Mouse (Mus musculus): ENCODE data around the gene Il34. TPM values are rescaled to one million over a fixed set of nuclear protein-coding genes. Genes with fewer than 3 reads are reported as not detected.

Il34 gene
- total RNA-seq, 1 experiment from 2014 or later, result 38.6 TPM

DNA sequence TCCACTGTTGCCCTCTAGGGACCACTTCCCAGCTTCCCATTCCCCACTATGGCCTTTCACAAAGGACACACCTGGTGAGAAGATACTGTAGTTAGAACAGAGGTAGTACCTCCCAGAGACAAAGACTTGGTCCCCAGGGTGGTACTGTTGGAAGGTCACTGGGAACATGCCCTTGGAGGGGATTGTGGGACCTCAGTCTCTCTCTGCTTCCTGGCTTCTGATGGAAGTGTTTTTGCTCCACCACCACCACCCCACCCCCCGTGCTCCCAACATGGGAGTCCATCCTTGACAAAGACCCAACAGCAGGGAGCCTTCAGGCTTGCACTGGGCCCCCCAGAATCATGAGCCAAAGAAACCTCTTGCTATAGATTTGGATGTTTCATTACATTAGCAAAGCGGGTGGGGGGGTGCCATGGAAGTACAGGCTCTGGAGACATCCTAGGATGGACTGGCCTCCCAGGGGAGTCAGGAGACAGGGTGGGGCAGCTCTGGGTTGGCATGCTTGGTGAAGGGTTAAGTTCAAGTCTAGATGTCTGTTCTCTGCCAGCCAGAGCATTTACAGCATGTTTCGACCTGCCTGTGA is 99.3 kb downstream of the Il34 start:
- no peak for DNase-seq

DNA sequence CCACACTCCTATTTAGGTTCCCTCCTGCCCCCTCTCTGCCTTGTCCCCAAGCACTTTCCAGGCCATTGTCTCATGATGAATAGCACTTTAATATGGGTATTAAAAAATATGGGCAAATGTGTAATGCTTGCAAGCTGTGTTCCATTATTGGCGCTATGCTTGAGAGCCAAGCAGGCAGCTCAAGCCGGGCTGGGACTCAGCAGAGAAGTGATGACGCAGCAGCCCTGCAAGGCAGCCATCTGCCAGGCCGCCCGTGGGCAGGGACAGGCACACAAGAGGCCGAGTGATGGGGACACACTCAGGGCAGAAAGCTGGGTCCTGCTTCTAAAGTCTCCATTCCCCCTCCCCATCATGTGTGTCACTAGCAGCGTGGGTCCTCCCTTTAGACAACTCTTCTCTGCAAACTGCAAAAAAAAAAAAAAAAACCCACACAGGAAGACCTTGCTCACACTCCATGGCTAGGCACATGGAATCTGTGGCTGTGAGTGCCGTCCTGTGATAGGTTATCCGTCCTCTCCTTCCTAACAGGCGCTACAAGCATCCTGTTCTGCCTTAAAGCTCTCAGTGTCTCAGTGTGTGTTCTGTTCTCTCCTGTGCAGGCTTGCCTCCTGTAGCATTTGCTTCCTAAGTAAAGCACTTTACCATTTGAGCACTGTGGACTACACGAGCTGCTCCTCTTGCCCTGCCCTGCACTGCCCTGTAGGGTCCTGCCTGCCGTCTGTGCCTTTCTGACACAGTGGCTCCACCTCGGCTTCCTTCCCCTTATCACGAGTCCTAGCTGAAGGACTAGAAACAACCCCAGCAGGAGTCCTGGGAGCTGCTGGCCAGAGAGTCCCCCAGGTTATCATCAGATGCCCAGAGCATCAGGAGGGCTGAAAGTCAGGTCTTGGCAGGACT is 100.1 kb downstream of the Il34 start:
- DNase-seq, result no peak

DNA sequence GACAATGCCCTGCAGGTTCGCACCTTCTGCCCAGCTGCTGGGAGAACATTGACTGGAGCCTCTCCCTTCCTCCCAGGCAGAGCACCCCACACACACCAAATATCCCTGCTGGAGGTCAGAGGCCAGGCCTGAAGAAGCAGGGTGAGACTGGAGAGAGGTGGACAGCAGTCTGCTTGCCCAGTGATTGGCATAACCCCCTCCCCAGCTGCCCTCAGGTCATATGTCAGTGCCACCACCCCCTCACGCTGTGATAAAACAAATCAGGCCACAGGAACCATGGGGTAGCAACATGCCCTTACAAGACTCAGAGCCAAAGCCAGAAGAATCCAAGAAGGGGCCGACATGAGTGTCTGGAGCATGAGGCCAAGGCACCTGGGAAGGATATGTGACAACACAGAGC is 101.6 kb downstream of the Il34 start:
- DNase-seq, result no peak

DNA sequence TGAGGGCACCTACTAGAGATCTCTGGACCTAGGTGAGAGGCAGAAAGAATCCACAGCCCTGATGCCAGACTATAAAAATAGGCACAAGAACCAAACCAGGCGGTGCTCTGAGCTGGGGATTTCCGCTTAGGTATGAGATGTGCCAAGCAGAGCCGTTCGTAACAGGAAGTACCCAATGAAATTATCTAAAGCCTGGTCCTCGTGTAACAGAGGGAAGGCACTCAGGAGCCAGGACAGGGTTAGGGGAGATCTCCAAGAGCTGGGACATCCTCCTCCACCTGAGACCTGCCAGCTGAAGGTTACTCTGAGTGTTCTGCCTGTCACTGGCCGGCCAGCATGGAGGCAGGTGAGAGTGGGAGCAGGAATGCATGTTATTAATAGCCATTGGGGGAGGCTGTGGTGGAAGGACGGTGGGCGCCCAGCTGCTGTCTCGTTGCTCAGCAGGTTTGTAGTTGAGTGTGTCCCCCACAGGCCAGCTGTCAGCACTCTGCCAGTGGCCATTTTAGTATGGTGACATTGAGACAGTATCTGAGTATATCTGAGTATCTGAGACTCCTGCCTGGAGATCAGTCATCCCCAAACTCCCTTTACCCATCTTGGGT is 102.2 kb downstream of the Il34 start:
- DNase-seq, result no peak

DNA sequence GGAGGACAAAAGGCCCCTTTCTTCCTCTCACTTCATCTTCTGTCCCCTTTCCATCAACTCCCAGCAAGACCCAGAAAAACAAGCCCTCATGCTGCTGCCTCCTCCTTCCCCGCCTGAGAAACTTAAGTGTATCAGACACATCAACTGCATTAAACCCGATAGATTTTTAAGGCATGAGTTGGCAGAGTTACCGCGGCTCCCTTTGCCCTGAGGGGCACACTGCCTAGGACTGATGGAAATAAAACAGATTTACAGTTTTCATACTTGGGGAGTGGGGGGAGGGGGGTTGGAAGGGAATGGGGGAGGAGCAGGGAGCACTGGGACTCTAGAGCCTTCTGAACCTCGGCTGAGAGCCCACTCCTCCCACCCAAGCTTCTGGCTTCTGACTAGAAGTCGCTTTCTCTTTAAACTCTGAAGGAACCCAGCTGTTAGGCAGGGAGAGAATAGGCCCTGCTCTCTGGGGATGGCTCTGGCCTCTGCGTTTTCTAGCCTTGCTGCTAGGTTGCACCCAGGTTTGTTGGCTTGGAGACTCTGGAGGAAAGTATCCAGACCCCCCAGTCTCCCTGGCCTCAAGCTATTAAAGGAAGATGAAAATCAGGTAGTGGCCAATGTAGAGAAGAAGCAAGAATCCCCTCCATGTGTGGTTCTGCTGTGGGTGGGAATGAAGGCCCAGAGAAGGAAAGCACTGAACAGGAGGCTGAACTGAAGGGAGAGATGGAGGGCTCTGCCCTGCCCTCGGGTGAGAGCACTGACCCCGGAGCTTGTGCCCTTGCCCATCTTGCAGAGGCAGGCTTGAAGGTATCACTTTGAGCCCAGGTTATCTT is 102.9 kb downstream of the Il34 start:
- no peak for DNase-seq

DNA sequence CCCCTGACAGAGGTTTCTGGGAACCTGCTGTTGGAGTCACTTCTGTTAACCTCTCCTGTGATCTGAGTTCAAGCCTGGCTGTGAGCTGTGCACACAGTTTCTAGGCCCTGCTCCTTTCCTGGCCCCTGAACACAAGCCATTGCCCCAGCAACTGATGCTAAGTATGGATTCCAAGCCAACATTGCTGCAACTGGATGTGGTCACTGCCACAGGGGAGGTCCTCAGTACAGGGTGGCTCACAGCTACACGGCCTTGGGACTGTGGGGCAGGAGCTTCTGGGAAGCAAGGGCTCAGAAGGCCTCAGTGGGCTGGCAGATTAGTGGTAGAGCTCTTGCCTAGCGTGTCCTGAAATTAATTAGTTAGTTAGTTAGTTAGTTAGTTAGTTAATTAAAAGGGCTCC is 105.2 kb downstream of the Il34 start:
- DNase-seq, result no peak

DNA sequence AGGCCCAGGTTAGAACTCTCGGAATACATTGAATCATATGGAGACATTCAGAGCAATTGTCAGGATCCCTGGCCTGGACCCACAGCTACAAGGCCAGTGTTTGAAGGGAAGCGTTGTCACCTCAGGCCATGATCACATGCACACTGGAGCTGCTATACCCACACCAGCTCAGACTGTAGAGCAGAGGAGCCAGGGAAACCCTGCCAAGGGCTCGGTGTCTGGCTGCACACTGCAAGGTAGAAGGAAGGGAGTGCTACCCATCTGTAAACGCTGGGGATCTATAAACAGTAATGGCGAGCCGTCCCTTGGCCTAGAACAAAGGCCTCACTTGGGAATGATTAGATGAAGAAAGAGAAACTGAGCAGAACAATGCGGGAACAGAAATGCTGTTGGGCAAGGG is 106.2 kb downstream of the Il34 start:
- DNase-seq, result no peak

DNA sequence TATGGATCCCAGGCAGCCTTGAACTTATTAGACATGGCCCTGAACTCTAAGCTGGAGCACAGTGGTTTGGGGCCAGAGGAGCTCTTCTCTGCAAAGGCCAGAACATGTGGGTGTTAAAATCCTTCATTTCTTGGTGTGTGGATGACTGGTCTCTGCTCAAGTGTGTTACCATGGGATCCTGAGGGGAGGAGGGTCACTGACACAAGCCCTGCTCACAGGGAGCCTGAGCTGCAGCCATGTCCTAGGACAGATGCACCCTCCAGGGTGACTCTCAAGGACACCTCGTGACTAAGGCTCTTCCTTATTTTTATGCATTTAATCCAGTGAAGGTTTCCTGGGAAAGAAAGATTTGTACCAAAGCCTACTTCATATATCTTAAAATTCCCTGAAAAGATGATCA is 107.6 kb downstream of the Il34 start:
- no peak for DNase-seq

DNA sequence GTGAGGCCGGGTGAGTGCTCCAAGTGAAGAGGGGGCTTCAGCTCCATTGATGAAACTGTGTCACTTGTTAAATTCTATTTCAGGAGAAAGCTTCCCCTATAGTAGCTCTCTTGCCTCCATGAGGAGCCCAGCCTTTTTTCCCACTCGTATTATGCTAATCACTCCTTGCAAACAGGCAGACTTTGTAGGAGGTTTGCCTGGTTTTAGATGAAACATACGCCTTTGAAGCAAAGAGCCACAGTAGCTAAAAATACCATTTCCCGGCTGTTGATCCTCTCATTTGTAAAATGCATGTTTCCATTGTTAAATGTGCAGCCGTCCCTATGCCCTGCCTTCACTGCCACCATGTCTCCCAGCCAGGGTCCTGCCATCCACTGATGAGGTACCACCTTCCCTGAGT is 108.2 kb downstream of the Il34 start:
- DNase-seq, result no peak

DNA sequence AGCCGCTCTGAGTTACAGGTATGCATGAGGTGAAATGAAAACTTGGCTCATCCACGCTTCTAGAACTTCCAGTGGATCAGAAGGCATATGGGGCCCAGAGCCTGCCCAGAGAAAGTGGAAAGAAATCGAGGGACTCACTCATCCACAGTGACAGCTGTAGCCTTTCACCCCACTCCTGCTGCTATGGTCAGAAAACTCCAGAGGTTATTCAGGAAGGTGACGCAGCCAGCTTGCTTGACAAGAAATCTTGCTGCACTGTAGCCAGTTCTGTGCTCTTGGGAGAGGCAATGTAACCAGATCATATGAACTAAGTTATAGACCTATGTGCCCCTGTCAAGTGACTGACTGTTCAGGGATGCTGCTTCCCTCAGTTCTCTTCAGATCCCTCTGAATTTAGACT is 109.7 kb downstream of the Il34 start:
- no peak for DNase-seq

DNA sequence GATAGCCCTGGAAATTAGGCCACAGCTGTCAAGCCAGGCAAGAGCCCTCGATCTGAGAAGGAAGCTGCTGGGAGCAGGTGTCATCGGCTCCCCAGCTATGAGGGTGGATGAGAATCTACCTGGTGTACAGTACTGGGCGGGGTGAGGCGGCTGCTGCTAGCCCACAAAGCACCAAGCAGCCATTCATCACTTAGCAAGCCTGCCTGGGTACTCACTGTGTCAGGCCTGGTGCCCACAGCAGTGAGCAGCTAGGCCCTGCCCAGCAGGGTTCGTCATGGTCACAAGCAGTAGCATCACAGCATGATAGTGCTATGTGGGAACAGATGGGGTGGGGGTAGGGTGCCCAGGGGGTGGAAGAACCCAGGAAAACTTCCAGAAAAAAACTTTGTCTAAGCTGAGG is 110.3 kb downstream of the Il34 start:
- no peak for DNase-seq

DNA sequence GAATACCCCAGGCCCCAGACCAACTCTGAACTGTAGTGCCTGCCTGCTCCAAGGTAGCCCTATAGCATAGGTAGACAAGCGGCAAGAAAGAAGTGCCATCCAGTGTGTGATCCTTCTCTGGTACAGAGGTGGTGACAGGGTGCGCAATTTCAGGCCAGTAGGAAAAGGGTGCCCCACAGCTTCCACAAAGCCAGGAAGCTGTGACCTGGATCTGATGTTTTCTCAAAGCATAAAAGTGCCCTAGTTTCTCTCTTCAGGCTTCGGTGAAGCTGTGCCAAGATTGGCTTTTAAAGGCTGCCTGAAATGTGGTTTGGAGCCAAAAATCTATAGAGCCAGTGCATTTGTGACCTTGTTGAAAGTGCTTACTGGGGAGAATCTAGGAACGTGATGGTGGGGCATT is 110.9 kb downstream of the Il34 start:
- DNase-seq, result no peak

DNA sequence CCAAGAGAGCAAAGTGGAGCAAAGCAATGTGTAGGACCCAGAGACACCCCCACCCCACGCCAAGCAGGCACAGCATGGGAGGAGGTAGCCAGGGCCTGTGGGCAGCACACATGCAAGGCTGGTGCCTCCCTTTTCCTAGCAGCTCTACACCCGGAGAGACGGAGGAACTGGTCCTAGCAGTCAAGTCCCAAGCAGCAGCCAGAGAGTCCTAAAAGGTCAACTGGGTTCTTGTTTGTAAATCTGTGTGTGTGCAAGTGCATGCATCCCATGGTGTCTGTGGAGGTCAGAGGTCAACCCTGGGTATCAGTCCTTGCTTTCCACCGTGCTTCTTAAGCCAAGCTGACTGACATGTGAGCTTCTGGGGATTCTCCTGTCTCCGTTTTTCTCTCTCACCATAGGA is 111.5 kb downstream of the Il34 start:
- DNase-seq, result no peak

Other genes with a start within 250 kb of the Il34 start
- gene Vac14, start 187.3 kb downstream of the Il34 start, total RNA-seq (2021), result 34.3 and 35.4 TPM in 2 replicates
- 23.9 and 27.7 TPM in 2 replicates for gene Mtss1l, start 84.4 kb downstream of the Il34 start, total RNA-seq (2021)
- 75.8 and 100 TPM in 2 replicates for gene Cog4, start 40.7 kb upstream of the Il34 start, total RNA-seq (2021)
- gene Sf3b3, start 40.9 kb upstream of the Il34 start, total RNA-seq (2021), result 81.6 and 86.5 TPM in 2 replicates
- 10.5 and 12.0 TPM in 2 replicates for gene Fuk, start 96.6 kb upstream of the Il34 start, total RNA-seq (2021)
- 18.3 and 20.4 TPM in 2 replicates for gene St3gal2, start 114.0 kb upstream of the Il34 start, total RNA-seq (2021)
- gene Ddx19a, start 191.9 kb upstream of the Il34 start, total RNA-seq (2021), result 39.5 and 50.9 TPM in 2 replicates
- 9.3 and 12.4 TPM in 2 replicates for gene Ddx19b, start 225.8 kb upstream of the Il34 start, total RNA-seq (2021)
- gene Aars, start 227.2 kb upstream of the Il34 start, total RNA-seq (2021), result 163 and 173 TPM in 2 replicates